Mouse (Mus musculus) heart, postnatal 10 days (tissue): ENCODE results near the gene Mllt10. TPM values are rescaled to one million over a fixed set of nuclear protein-coding genes. Genes with fewer than 3 reads are reported as not detected.
A peak's percentile ranks its signal among the peaks of the same experiment; 100 is the strongest.

Experiments used
- DNase-seq, 2 experiments: peaks; one replicate each; pipeline ENCODE4 v3.0.0; 2021
- intact Hi-C: fragments of 180-260 bp; cut with DNase I; formaldehyde crosslinking; loops from one replicate; pipeline ENCODE4 v1.15.1; 2025
- microRNA-seq, 2 experiments: library from miRNA; unstranded; fragments of <30 nt; microRNA quantifications; one replicate each; pipeline ENCODE4 v1.2.0; 2022
- total RNA-seq, 2 experiments: library from RNA; stranded (reverse); gene quantifications; 2 replicates each; pipeline ENCODE4 v1.2.3; 2021

The Mllt10 gene
- total RNA-seq, 2 experiments from 2014 or later: 40.6 to 43.1 TPM

- intact Hi-C loops: no loop called here
- peak; percentile 21 to 42 for DNase-seq
Observed at GRCm38 (mm10) chr2:18219569-18219968, 164.5 kb downstream of the Mllt10 start.

- intact Hi-C loops: no loop called here
- no peak for DNase-seq
Observed at GRCm38 (mm10) chr2:18228486-18229062, 173.5 kb downstream of the Mllt10 start.

GRCm38 (mm10) chr2:18229279-18229678 is 174.2 kb downstream of the Mllt10 start:
- intact Hi-C loops: no loop called here

GRCm38 (mm10) chr2:18231143-18231542 is 176.1 kb downstream of the Mllt10 start:
- DNase-seq: no peak
- intact Hi-C loops: no loop called here

More at GRCm38 (mm10) chr2:18229279-18229678, 174.2 kb downstream of the Mllt10 start:
- DNase-seq: peak; percentile 65 to 70

GRCm38 (mm10) chr2:18232883-18233567 is 178.0 kb downstream of the Mllt10 start:
- intact Hi-C loops: no loop called here
- no peak for DNase-seq

- intact Hi-C loops: no loop called here
- DNase-seq: no peak
Observed at GRCm38 (mm10) chr2:18235524-18235923, 180.5 kb downstream of the Mllt10 start.

- intact Hi-C loops: no loop called here
- DNase-seq: peak; percentile 16 to 25
Observed at GRCm38 (mm10) chr2:18249224-18249623, 194.2 kb downstream of the Mllt10 start.

Small RNA genes within 50 kb of the gene (microRNA-seq; reads per million reads assigned to microRNA genes)
- 0 reads per million in 2 experiments for gene Gm23638
- 2.8 to 5.4 reads per million in 2 experiments for gene Mir7655

Other genes starting within 250 kb of the Mllt10 start
- not detected for gene H2al2a, start 58.3 kb upstream of the Mllt10 start, total RNA-seq
- 1 to 10 TPM; 3.0 to 4.2 TPM for gene A930004D18Rik, start 17.5 kb upstream of the Mllt10 start, total RNA-seq
- 1 to 10 TPM; 4.8 to 5.7 TPM for gene Skida1, start 6.2 kb upstream of the Mllt10 start, total RNA-seq